ENCODE assay signal across 14 mouse cellular contexts in genomic region chr17:56861197-56861596, GRCm38 (mm10). TPM values are rescaled to one million over a fixed set of nuclear protein-coding genes. Genes with fewer than 3 reads are reported as not detected.
A peak's percentile ranks its signal among the peaks of the same experiment; 100 is the strongest.
DNase-seq lines count a peak whose midpoint lies in the region; ATAC-seq and TF ChIP-seq lines count a peak whose summit lies in the region.
"Had no signal": no experiment of that assay in that cellular context is flagged by ENCODE, and none has a peak within 500 bp of the region (broad histone marks: within the 10 kb centered on the region; RNA-seq: fewer than 3 reads in every experiment).

No protein-coding gene starts in this region.

- no peaks in the 10 kb centered on the region for H3K9me3 ChIP-seq in lung, embryonic 14.5 days (ENCODE audit: low read depth, low read length)
- no peaks in the 10 kb centered on the region for H3K9me3 ChIP-seq in intestine, postnatal 0 days (ENCODE audit: control insufficient read depth)

- H3K27me3 ChIP-seq in lung, embryonic 14.5 days (ENCODE audit: insufficient read depth, low read length): no peaks in the 10 kb centered on the region
- H3K27me3 ChIP-seq in intestine, postnatal 0 days (replicated peaks; ENCODE audit: control insufficient read depth, insufficient read depth, low read length): no peaks in the 10 kb centered on the region
- H3K27me3 ChIP-seq in splenic B cell, adult 2 months (ENCODE audit: control insufficient read depth, insufficient read depth, low read length, poor library complexity, severe bottlenecking): no peaks in the 10 kb centered on the region

- peak; percentile 50; the same call in 1 of the 2 replicates for ATAC-seq in lung, embryonic 14.5 days (ENCODE audit: insufficient read depth)
- ATAC-seq in intestine, postnatal 0 days: peak; percentile 81
- ATAC-seq: activated CD4-positive, CD25-positive, alpha-beta regulatory T cell, adult 4 months; hindbrain, embryonic 16.5 days had no signal

- peaks cover 3% of the 10 kb centered on the region; the same call in 1 of the 2 replicates for H3K4me1 ChIP-seq in lung, embryonic 14.5 days (ENCODE audit: insufficient read depth)
- no peaks in the 10 kb centered on the region for H3K4me1 ChIP-seq in lung, adult 2 months (ENCODE audit: control insufficient read depth, insufficient read depth, low read length)
- no peaks in the 10 kb centered on the region for H3K4me1 ChIP-seq in intestine, postnatal 0 days (replicated peaks; ENCODE audit: control insufficient read depth, insufficient read depth, low read length)

- intact Hi-C loops in left cerebral cortex, postnatal 4 days (cut with DNase I): no loop called here

- no peak overlapping the region for H3K27ac ChIP-seq in lung, embryonic 14.5 days (ENCODE audit: low read depth)
- H3K27ac ChIP-seq in intestine, postnatal 0 days (ENCODE audit: low read depth, low read length): no peak overlapping the region

- no peak for TF ChIP-seq POLR2A in lung, adult 2 months (IDR thresholded peaks at IDR 0.05; ENCODE audit: borderline replicate concordance, extremely low read depth, low read depth, low read length)

- H3K36me3 ChIP-seq in lung, embryonic 14.5 days (ENCODE audit: insufficient read depth): no peaks in the 10 kb centered on the region
- H3K36me3 ChIP-seq in intestine, postnatal 0 days (ENCODE audit: control insufficient read depth, insufficient read depth): no peaks in the 10 kb centered on the region
- H3K36me3 ChIP-seq in splenic B cell, adult 2 months (ENCODE audit: control insufficient read depth, insufficient read depth, low read length, poor library complexity, severe bottlenecking): no peaks in the 10 kb centered on the region

- WGBS in lung, embryonic 14.5 days: 48% methylated on average over 3 of the region's 3 CpGs
- WGBS in lung, adult 2 months: 26% methylated on average over 3 of the region's 3 CpGs
- 29% methylated on average over 3 of the region's 3 CpGs for WGBS in intestine, postnatal 0 days

- DNase-seq in lung, embryonic 14.5 days: peak; percentile 49
- no peak for DNase-seq in lung, adult 2 months
- peak; percentile 64 for DNase-seq in WW6 (ENCODE audit: low read depth, low spot score)
- DNase-seq in splenic B cell, adult 2 months (ENCODE audit: low read depth, low spot score): peak; percentile 24
- no peak for DNase-seq in adrenal gland, adult 8-10 months
- no peak for DNase-seq in left cerebral cortex, postnatal 4 days
- no peak for DNase-seq in spleen, postnatal 36 days (ENCODE audit: low spot score in 2 of 2)
- DNase-seq: cerebellum, adult 18-20 months; gastrocnemius, postnatal 10 days; right cerebral cortex, postnatal 4 days had no signal

- no peak overlapping the region for H3K4me2 ChIP-seq in lung, embryonic 14.5 days
- no peak overlapping the region for H3K4me2 ChIP-seq in intestine, postnatal 0 days (replicated peaks; ENCODE audit: low read depth)

- TF ChIP-seq CTCF in lung, embryonic 14.5 days (IDR thresholded peaks at IDR 0.05; ENCODE audit: low read depth): no peak
- TF ChIP-seq CTCF in lung, adult 2 months (IDR thresholded peaks at IDR 0.05; ENCODE audit: insufficient read depth, low read length): no peak
- no peak for TF ChIP-seq CTCF in intestine, postnatal 0 days (IDR thresholded peaks at IDR 0.05; ENCODE audit: low read depth)

- H3K4me3 ChIP-seq in lung, embryonic 14.5 days (ENCODE audit: low read depth, low read length): no peak overlapping the region
- H3K4me3 ChIP-seq in lung, adult 2 months (replicated peaks; ENCODE audit: extremely low read depth, low read depth, low read length): no peak overlapping the region
- H3K4me3 ChIP-seq in intestine, postnatal 0 days (ENCODE audit: low read depth, low read length): no peak overlapping the region

- no peak overlapping the region for H3K9ac ChIP-seq in lung, embryonic 14.5 days
- no peak overlapping the region for H3K9ac ChIP-seq in intestine, postnatal 0 days (ENCODE audit: low read depth, low read length)

RNA-seq across cellular contexts. Expression of gene Acsbg2, which starts 13.1 kb away (rescaled TPM):
- not detected in 2 replicates for polyA plus RNA-seq in lung, embryonic 14.5 days (2014; fragmentation: Nextera tagmentation; extraction: Ambion mirVana)
- polyA plus RNA-seq in lung, adult 2 months (2012; rRNA removed): not detected in 2 replicates
- polyA plus RNA-seq in intestine, postnatal 0 days (2015; fragmentation: Nextera tagmentation; extraction: Ambion mirVana): not detected in 2 replicates
- under 1 TPM in 3 of 4 experiments, not detected in 1; 0.22 to 0.40 (median 0.23) TPM for total RNA-seq in adrenal gland, adult 8-10 months (2022)
- not detected for total RNA-seq in left cerebral cortex, postnatal 4 days (2021)
- total RNA-seq: gastrocnemius, postnatal 10 days; left cerebral cortex, adult 8-10 months had no signal
- polyA plus RNA-seq: hindbrain, embryonic 16.5 days had no signal

RNA-seq across cellular contexts. Expression of gene 1700061G19Rik, which starts 14.1 kb away (rescaled TPM):
- 0.34 and 0.45 TPM in 2 replicates for polyA plus RNA-seq in lung, embryonic 14.5 days (2014; fragmentation: Nextera tagmentation; extraction: Ambion mirVana)
- polyA plus RNA-seq in lung, adult 2 months (2012; rRNA removed): 0.11 and 0.19 TPM in 2 replicates
- polyA plus RNA-seq in intestine, postnatal 0 days (2015; fragmentation: Nextera tagmentation; extraction: Ambion mirVana): 0.23 and 0.30 TPM in 2 replicates
- 1 to 10 TPM in 3 of 4 experiments, under 1 TPM in 1; 0.34 to 1.7 (median 1.3) TPM for total RNA-seq in adrenal gland, adult 8-10 months (2022)
- total RNA-seq in left cerebral cortex, postnatal 4 days (2021): under 1 TPM; 0.16 to 0.56 TPM

RNA-seq across cellular contexts. Expression of gene Rfx2, which starts 30.4 kb away (rescaled TPM):
- polyA plus RNA-seq in lung, embryonic 14.5 days (2014; fragmentation: Nextera tagmentation; extraction: Ambion mirVana): 4.3 and 4.8 TPM in 2 replicates
- polyA plus RNA-seq in lung, adult 2 months (2012; rRNA removed): 24.1 and 27.2 TPM in 2 replicates
- polyA plus RNA-seq in intestine, postnatal 0 days (2015; fragmentation: Nextera tagmentation; extraction: Ambion mirVana): 1.4 and 1.6 TPM in 2 replicates
- 1 to 10 TPM; 5.5 to 9.5 (median 6.8) TPM for total RNA-seq in adrenal gland, adult 8-10 months (2022)
- total RNA-seq in left cerebral cortex, postnatal 4 days (2021): 1 to 10 TPM; 2.4 to 3.4 TPM

Comparison
In these comparisons a context has a peak if more than half of its experiments do, and no peak if none do; other contexts are left out.
1. DNase-seq: peak in lung, embryonic 14.5 days (single experiment), WW6 (single experiment) and splenic B cell, adult 2 months (single experiment); none in lung, adult 2 months (single experiment), adrenal gland, adult 8-10 months (single experiment), left cerebral cortex, postnatal 4 days (single experiment) and spleen, postnatal 36 days (0 of 2).